Mouse (Mus musculus): Measurements from ENCODE around the gene Zfp82.

- TF ChIP-seq ZNF384 (IDR thresholded peaks at IDR 0.05; ENCODE audit: low read depth, low read length) (0 out of 2 replicates have a peak, but pooled peaks have one; percentile 27), POLR2A (IDR thresholded peaks at IDR 0.05; ENCODE audit: control insufficient read depth in 1 of 2, insufficient read depth in 1 of 2, low read depth in 1 of 2, low read length in 2 of 2, poor library complexity in 1 of 2) (no peak), MEF2A (IDR thresholded peaks at IDR 0.05; ENCODE audit: extremely low read depth, insufficient replicate concordance, low read depth, low read length, poor library complexity, severe bottlenecking) (no peak), CTCF (IDR thresholded peaks at IDR 0.05 in 2 of 3, conservative IDR thresholded peaks at IDR 0.05 in 1 of 3; ENCODE audit: control insufficient read depth in 1 of 3, insufficient read depth in 1 of 3, low read depth in 2 of 3, low read length in 3 of 3, poor library complexity in 1 of 3, severe bottlenecking in 1 of 3) (no peak), ZC3H11A (IDR thresholded peaks at IDR 0.05; ENCODE audit: low read depth, low read length) (no peak), USF1 (IDR thresholded peaks at IDR 0.05; ENCODE audit: low read depth, low read length) (no peak), RCOR1 (IDR thresholded peaks at IDR 0.05; ENCODE audit: low read depth, low read length) (no peak), TCF12 (IDR thresholded peaks at IDR 0.05; ENCODE audit: low read depth, low read length) (no peak), GATA1 (IDR thresholded peaks at IDR 0.05; ENCODE audit: low read depth, low read length) (no peak), E2F4 (IDR thresholded peaks at IDR 0.05; ENCODE audit: borderline replicate concordance, low read depth, low read length) (no peak), BHLHE40 (IDR thresholded peaks at IDR 0.05; ENCODE audit: borderline replicate concordance, low read depth, low read length) (no peak), NELFE (IDR thresholded peaks at IDR 0.05; ENCODE audit: low read depth, low read length) (no peak)
These were observed 19.1 kb downstream of the Zfp82 start for GRCm38 (mm10) chr7:30053591-30053990.
